Mouse (Mus musculus): Measurements from ENCODE around the gene Marco. TPM values are rescaled to one million over a fixed set of nuclear protein-coding genes. Genes with fewer than 3 reads are reported as not detected.

Gene Marco
- polyA plus RNA-seq, 1 experiment from 2014 or later = 0.16 TPM

GRCm38 (mm10) chr1:120459032-120459431 lies 45.8 kb downstream of the Marco start:
- H3K27ac ChIP-seq (ENCODE audit: low read depth, low read length) = no peak overlapping the region
- 67% methylated on average over 6 of the region's 6 CpGs for WGBS
- 0 out of 2 replicates have a peak, but pooled peaks cover 2% of the 10 kb centered on the region for H3K4me1 ChIP-seq (replicated peaks; ENCODE audit: control insufficient read depth, insufficient read depth, low read length)

GRCm38 (mm10) chr1:120458524-120458923 lies 46.3 kb downstream of the Marco start:
- 61% methylated on average over 5 of the region's 5 CpGs for WGBS
- no peak for ATAC-seq (replicated peaks; ENCODE audit: low FRiP score)

More at GRCm38 (mm10) chr1:120459032-120459431, 45.8 kb downstream of the Marco start:
- Histone ChIP-seq H3K9ac (ENCODE audit: low read length) (no peak overlapping the region), H3K9me3 (ENCODE audit: control insufficient read depth, low read length) (no peaks in the 10 kb centered on the region), H3K4me3 (ENCODE audit: low read depth, low read length) (no peak overlapping the region), H3K4me2 (ENCODE audit: low read depth, low read length, severe bottlenecking) (no peak overlapping the region), H3K36me3 (ENCODE audit: control insufficient read depth, insufficient read depth, low read length) (no peaks in the 10 kb centered on the region), H3K27me3 (ENCODE audit: control insufficient read depth, insufficient read depth, low read length) (no peaks in the 10 kb centered on the region)
- ATAC-seq (replicated peaks; ENCODE audit: low FRiP score) (no peak), DNase-seq (ENCODE audit: low spot score) (no peak)

DNA sequence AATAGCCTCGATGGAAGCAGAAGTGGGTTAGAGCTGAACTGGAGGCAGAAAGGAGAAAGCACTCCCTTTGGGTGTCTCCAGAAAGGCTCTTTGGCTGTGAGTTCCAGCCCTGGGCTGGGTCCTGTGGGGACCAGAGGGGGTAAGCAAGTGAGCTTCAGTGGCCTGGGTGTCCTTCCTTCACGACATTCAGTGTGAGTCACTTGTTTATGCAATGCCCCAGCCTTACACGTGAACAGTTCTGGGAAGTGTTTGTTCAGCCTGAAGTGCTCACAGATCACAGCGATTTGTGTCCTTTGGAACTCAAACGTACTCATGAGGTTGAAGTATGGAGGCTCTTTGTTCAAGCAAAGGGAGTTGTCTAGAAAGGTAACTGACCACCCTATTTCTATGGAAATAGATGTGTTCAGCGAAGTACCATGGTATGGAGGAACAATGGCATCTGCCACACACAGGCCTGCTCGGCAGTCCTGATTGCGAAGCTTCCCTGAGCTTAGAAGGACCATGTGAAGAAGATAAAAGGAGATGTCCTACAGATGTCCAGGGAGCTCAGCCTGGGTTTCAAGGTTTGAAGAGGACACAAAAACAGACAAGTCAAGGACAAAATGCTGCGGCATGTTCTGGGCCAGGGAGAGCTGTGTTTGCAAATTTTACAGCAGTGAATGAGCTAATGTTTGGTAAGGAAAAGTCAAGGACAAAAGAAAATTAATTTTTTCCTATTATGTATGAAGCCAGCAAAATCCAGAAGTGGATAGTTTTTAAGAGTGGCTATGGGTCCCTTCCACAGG lies 53.1 kb downstream of the Marco start:
- Histone ChIP-seq H3K27me3 (ENCODE audit: control insufficient read depth, insufficient read depth, low read length) (no peaks in the 10 kb centered on the region), H3K4me2 (ENCODE audit: low read depth, low read length, severe bottlenecking) (no peak overlapping the region), H3K9ac (ENCODE audit: low read length) (no peak overlapping the region), H3K36me3 (ENCODE audit: control insufficient read depth, insufficient read depth, low read length) (no peaks in the 10 kb centered on the region), H3K27ac (ENCODE audit: low read depth, low read length) (no peak overlapping the region), H3K9me3 (ENCODE audit: control insufficient read depth, low read length) (no peaks in the 10 kb centered on the region), H3K4me1 (replicated peaks; ENCODE audit: control insufficient read depth, insufficient read depth, low read length) (no peaks in the 10 kb centered on the region), H3K4me3 (ENCODE audit: low read depth, low read length) (no peak overlapping the region)
- ATAC-seq (replicated peaks; ENCODE audit: low FRiP score) (no peak), DNase-seq (ENCODE audit: low spot score) (no peak)
- 87% methylated on average over 9 of the region's 9 CpGs for WGBS

More at GRCm38 (mm10) chr1:120458524-120458923, 46.3 kb downstream of the Marco start:
- no peaks in the 10 kb centered on the region for H3K27me3 ChIP-seq (ENCODE audit: control insufficient read depth, insufficient read depth, low read length)
- H3K4me2 ChIP-seq (ENCODE audit: low read depth, low read length, severe bottlenecking) = no peak overlapping the region
- DNase-seq (ENCODE audit: low spot score) = no peak
- H3K9ac ChIP-seq (ENCODE audit: low read length) = no peak overlapping the region
- no peak overlapping the region for H3K4me3 ChIP-seq (ENCODE audit: low read depth, low read length)
- no peaks in the 10 kb centered on the region for H3K36me3 ChIP-seq (ENCODE audit: control insufficient read depth, insufficient read depth, low read length)
- H3K4me1 ChIP-seq (replicated peaks; ENCODE audit: control insufficient read depth, insufficient read depth, low read length) = 0 out of 2 replicates have a peak, but pooled peaks cover 2% of the 10 kb centered on the region
- H3K27ac ChIP-seq (ENCODE audit: low read depth, low read length) = no peak overlapping the region
- no peaks in the 10 kb centered on the region for H3K9me3 ChIP-seq (ENCODE audit: control insufficient read depth, low read length)

DNA sequence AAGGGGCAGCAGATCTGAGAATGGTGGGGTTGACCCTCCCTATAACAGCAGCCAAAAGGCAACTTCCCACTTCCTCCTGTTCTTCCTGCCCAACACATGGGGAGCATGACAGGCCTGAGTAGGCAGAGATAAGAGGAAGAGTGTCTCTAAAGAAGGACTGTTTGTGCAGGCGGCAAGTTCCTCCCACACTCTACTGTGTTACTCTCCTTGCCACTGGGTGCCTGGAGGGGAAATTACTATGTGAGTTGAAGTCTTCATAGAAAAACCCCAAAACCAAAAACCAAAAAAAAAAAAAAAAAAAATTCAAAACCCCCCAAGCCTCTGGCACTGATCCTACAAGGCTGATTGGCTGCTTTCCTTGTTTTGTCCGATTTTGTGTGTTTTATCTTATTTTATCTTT lies 55.2 kb downstream of the Marco start:
- no peak overlapping the region for H3K27ac ChIP-seq (ENCODE audit: low read depth, low read length)
- no peak overlapping the region for H3K4me3 ChIP-seq (ENCODE audit: low read depth, low read length)
- 90% methylated on average over 2 of the region's 2 CpGs for WGBS
- no peak overlapping the region for H3K4me2 ChIP-seq (ENCODE audit: low read depth, low read length, severe bottlenecking)
- H3K9me3 ChIP-seq (ENCODE audit: control insufficient read depth, low read length) = no peaks in the 10 kb centered on the region
- no peaks in the 10 kb centered on the region for H3K4me1 ChIP-seq (replicated peaks; ENCODE audit: control insufficient read depth, insufficient read depth, low read length)
- H3K36me3 ChIP-seq (ENCODE audit: control insufficient read depth, insufficient read depth, low read length) = no peaks in the 10 kb centered on the region
- DNase-seq (ENCODE audit: low spot score) (no peak), ATAC-seq (replicated peaks; ENCODE audit: low FRiP score) (no peak)
- no peak overlapping the region for H3K9ac ChIP-seq (ENCODE audit: low read length)
- H3K27me3 ChIP-seq (ENCODE audit: control insufficient read depth, insufficient read depth, low read length) = no peaks in the 10 kb centered on the region

GRCm38 (mm10) chr1:120443228-120443639 lies 61.6 kb downstream of the Marco start:
- no peak overlapping the region for H3K9ac ChIP-seq (ENCODE audit: low read length)
- DNase-seq (ENCODE audit: low spot score) (no peak), ATAC-seq (replicated peaks; ENCODE audit: low FRiP score) (no peak)
- H3K36me3 ChIP-seq (ENCODE audit: control insufficient read depth, insufficient read depth, low read length) = no peaks in the 10 kb centered on the region
- no peak overlapping the region for H3K4me2 ChIP-seq (ENCODE audit: low read depth, low read length, severe bottlenecking)
- H3K4me3 ChIP-seq (ENCODE audit: low read depth, low read length) = no peak overlapping the region
- no peak overlapping the region for H3K27ac ChIP-seq (ENCODE audit: low read depth, low read length)
- no peaks in the 10 kb centered on the region for H3K4me1 ChIP-seq (replicated peaks; ENCODE audit: control insufficient read depth, insufficient read depth, low read length)
- no peaks in the 10 kb centered on the region for H3K27me3 ChIP-seq (ENCODE audit: control insufficient read depth, insufficient read depth, low read length)
- no peaks in the 10 kb centered on the region for H3K9me3 ChIP-seq (ENCODE audit: control insufficient read depth, low read length)
- 90% methylated on average over 3 of the region's 3 CpGs for WGBS

DNA sequence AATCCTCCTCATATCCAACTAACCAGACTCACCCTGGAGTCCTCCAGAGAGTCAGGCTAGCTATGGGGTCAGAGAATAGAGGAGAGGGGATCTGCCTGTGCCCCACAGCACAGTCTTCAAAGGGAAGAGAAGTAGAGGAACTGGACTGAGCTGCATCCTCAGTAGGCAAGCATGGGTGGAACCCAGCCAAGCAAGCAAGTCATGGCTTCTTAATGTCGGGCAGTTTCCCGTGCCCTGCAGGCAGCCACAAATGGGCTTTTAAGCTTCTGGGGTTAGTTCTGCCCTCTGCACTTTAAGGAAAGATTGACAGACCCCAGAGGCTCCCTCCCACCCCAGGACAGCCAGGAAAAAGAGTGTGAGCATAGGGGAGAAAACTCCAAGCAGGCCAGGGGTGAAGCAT lies 63.2 kb downstream of the Marco start:
- Histone ChIP-seq H3K4me1 (replicated peaks; ENCODE audit: control insufficient read depth, insufficient read depth, low read length) (no peaks in the 10 kb centered on the region), H3K9ac (ENCODE audit: low read length) (no peak overlapping the region), H3K36me3 (ENCODE audit: control insufficient read depth, insufficient read depth, low read length) (no peaks in the 10 kb centered on the region), H3K27ac (ENCODE audit: low read depth, low read length) (no peak overlapping the region), H3K27me3 (ENCODE audit: control insufficient read depth, insufficient read depth, low read length) (no peaks in the 10 kb centered on the region), H3K4me3 (ENCODE audit: low read depth, low read length) (no peak overlapping the region), H3K9me3 (ENCODE audit: control insufficient read depth, low read length) (no peaks in the 10 kb centered on the region), H3K4me2 (ENCODE audit: low read depth, low read length, severe bottlenecking) (no peak overlapping the region)
- ATAC-seq (replicated peaks; ENCODE audit: low FRiP score) = no peak
- 32% methylated on average over 2 of the region's 2 CpGs for WGBS
- no peak for DNase-seq (ENCODE audit: low spot score)

DNA sequence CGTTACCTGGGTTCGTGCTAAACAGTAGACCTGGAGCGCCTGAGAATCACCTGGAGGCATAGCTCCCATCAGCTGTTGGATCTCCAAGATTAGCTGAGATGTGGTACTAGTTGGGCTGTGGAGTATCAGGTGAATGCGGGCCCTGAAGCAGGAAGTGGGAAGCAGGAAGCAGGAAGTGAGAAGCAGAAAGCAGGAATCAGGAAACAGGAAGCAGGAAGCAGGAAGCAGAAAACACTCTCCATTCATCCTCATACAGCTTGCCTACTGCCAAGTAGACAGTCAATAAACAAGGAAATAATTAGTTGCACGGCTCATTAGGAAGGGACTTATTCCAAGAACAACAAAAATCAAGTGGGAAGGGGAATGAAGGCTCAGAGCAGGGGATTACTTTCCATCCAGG lies 69.2 kb downstream of the Marco start:
- H3K4me3 ChIP-seq (ENCODE audit: low read depth, low read length) = no peak overlapping the region
- ATAC-seq (replicated peaks; ENCODE audit: low FRiP score) (no peak), DNase-seq (ENCODE audit: low spot score) (no peak)
- WGBS = 93% methylated on average over 5 of the region's 5 CpGs
- H3K27ac ChIP-seq (ENCODE audit: low read depth, low read length) = no peak overlapping the region
- no peaks in the 10 kb centered on the region for H3K4me1 ChIP-seq (replicated peaks; ENCODE audit: control insufficient read depth, insufficient read depth, low read length)
- no peaks in the 10 kb centered on the region for H3K9me3 ChIP-seq (ENCODE audit: control insufficient read depth, low read length)
- no peak overlapping the region for H3K9ac ChIP-seq (ENCODE audit: low read length)
- no peak overlapping the region for H3K4me2 ChIP-seq (ENCODE audit: low read depth, low read length, severe bottlenecking)
- no peaks in the 10 kb centered on the region for H3K36me3 ChIP-seq (ENCODE audit: control insufficient read depth, insufficient read depth, low read length)
- no peaks in the 10 kb centered on the region for H3K27me3 ChIP-seq (ENCODE audit: control insufficient read depth, insufficient read depth, low read length)

GRCm38 (mm10) chr1:120430171-120430570 lies 74.7 kb downstream of the Marco start:
- Histone ChIP-seq H3K27me3 (ENCODE audit: control insufficient read depth, insufficient read depth, low read length) (no peaks in the 10 kb centered on the region), H3K36me3 (ENCODE audit: control insufficient read depth, insufficient read depth, low read length) (no peaks in the 10 kb centered on the region), H3K4me3 (ENCODE audit: low read depth, low read length) (no peak overlapping the region), H3K27ac (ENCODE audit: low read depth, low read length) (no peak overlapping the region), H3K4me2 (ENCODE audit: low read depth, low read length, severe bottlenecking) (no peak overlapping the region), H3K4me1 (replicated peaks; ENCODE audit: control insufficient read depth, insufficient read depth, low read length) (no peaks in the 10 kb centered on the region), H3K9ac (ENCODE audit: low read length) (no peak overlapping the region), H3K9me3 (ENCODE audit: control insufficient read depth, low read length) (no peaks in the 10 kb centered on the region)
- DNase-seq (ENCODE audit: low spot score) (no peak), ATAC-seq (replicated peaks; ENCODE audit: low FRiP score) (no peak)
- 90% methylated on average over 5 of the region's 5 CpGs for WGBS

GRCm38 (mm10) chr1:120425587-120425986 lies 79.2 kb downstream of the Marco start:
- ATAC-seq (replicated peaks; ENCODE audit: low FRiP score) = no peak
- H3K36me3 ChIP-seq (ENCODE audit: control insufficient read depth, insufficient read depth, low read length) = no peaks in the 10 kb centered on the region
- no peak overlapping the region for H3K9ac ChIP-seq (ENCODE audit: low read length)
- no peaks in the 10 kb centered on the region for H3K9me3 ChIP-seq (ENCODE audit: control insufficient read depth, low read length)
- H3K27ac ChIP-seq (ENCODE audit: low read depth, low read length) = no peak overlapping the region
- H3K4me2 ChIP-seq (ENCODE audit: low read depth, low read length, severe bottlenecking) = no peak overlapping the region
- no peaks in the 10 kb centered on the region for H3K27me3 ChIP-seq (ENCODE audit: control insufficient read depth, insufficient read depth, low read length)
- H3K4me1 ChIP-seq (replicated peaks; ENCODE audit: control insufficient read depth, insufficient read depth, low read length) = no peaks in the 10 kb centered on the region
- H3K4me3 ChIP-seq (ENCODE audit: low read depth, low read length) = no peak overlapping the region
- no peak for DNase-seq (ENCODE audit: low spot score)
- WGBS = 74% methylated on average over 8 of the region's 8 CpGs

Data from forebrain, embryonic 11.5 days (tissue).